Comparison of ENCODE assay signal across 17 mouse cellular contexts in the genomic region with DNA sequence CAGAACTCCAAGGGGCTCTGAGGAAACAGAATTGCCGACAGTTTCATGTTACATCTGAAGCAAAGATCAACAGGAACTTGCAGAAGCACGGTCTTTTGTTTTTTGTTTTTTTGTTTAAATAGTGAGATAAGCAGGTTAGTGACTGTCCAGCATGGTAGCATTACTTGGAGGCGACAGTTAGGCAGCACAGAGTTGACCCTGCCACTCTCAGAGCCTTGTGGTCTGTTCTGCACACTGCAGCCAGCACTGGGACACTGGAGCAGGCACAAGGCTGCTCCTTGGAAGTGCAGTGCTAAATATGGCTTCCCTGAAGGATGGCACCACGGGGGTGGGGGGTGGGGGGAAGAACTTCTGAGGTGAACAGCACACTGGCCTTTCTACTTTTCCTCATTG. TPM values are rescaled to one million over a fixed set of nuclear protein-coding genes. Genes with fewer than 3 reads are reported as not detected.
A peak's percentile ranks its signal among the peaks of the same experiment; 100 is the strongest.
DNase-seq lines count a peak whose midpoint lies in the region; ATAC-seq lines count a peak whose summit lies in the region.
"Had no signal": no experiment of that assay in that cellular context is flagged by ENCODE, and none has a peak within 500 bp of the region (broad histone marks: within the 10 kb centered on the region; RNA-seq: fewer than 3 reads in every experiment).

No protein-coding gene starts in this region.

- H3K4me2 ChIP-seq in hindbrain, embryonic 12.5 days (replicated peaks), result no peak overlapping the region
- no peak overlapping the region for H3K4me2 ChIP-seq in liver, embryonic 11.5 days
- H3K4me2 ChIP-seq in liver, embryonic 12.5 days, result no peak overlapping the region

- H3K27me3 ChIP-seq in hindbrain, embryonic 10.5 days (ENCODE audit: insufficient read depth, poor library complexity, severe bottlenecking), result no peaks in the 10 kb centered on the region
- no peaks in the 10 kb centered on the region for H3K27me3 ChIP-seq in hindbrain, embryonic 12.5 days
- no peaks in the 10 kb centered on the region for H3K27me3 ChIP-seq in liver, embryonic 11.5 days (replicated peaks; ENCODE audit: control insufficient read depth, insufficient read depth, low read length)
- no peaks in the 10 kb centered on the region for H3K27me3 ChIP-seq in liver, embryonic 12.5 days (replicated peaks)

- WGBS in hindbrain, embryonic 10.5 days, result 62% methylated on average over 4 of the region's 4 CpGs
- WGBS in hindbrain, embryonic 12.5 days, result 50% methylated on average over 4 of the region's 4 CpGs
- WGBS in liver, embryonic 11.5 days, result 54% methylated on average over 4 of the region's 4 CpGs
- WGBS in liver, embryonic 12.5 days (ENCODE audit: insufficient replicate concordance), result 50% methylated on average over 4 of the region's 4 CpGs

- peaks cover 29% of the 10 kb centered on the region for H3K36me3 ChIP-seq in hindbrain, embryonic 10.5 days
- H3K36me3 ChIP-seq in hindbrain, embryonic 12.5 days, result peaks cover 16% of the 10 kb centered on the region; the same call in 1 of the 2 replicates
- 0 out of 2 replicates have a peak, but pooled peaks cover 4% of the 10 kb centered on the region for H3K36me3 ChIP-seq in liver, embryonic 11.5 days (ENCODE audit: control insufficient read depth, insufficient read depth, low read length)
- H3K36me3 ChIP-seq in liver, embryonic 12.5 days, result peaks cover 35% of the 10 kb centered on the region

- H3K4me1 ChIP-seq in hindbrain, embryonic 10.5 days (replicated peaks), result peaks cover 30% of the 10 kb centered on the region
- peaks cover 7% of the 10 kb centered on the region for H3K4me1 ChIP-seq in hindbrain, embryonic 12.5 days
- peaks cover 15% of the 10 kb centered on the region; the same call in 1 of the 2 replicates for H3K4me1 ChIP-seq in liver, embryonic 11.5 days (replicated peaks; ENCODE audit: control insufficient read depth, insufficient read depth, low read length)
- peaks cover 31% of the 10 kb centered on the region for H3K4me1 ChIP-seq in liver, embryonic 12.5 days

- H3K4me3 ChIP-seq in hindbrain, embryonic 10.5 days, result no peak overlapping the region
- no peak overlapping the region for H3K4me3 ChIP-seq in hindbrain, embryonic 12.5 days
- H3K4me3 ChIP-seq in liver, embryonic 11.5 days (ENCODE audit: low read depth, low read length), result no peak overlapping the region
- H3K4me3 ChIP-seq in liver, embryonic 12.5 days, result no peak overlapping the region

- H3K9ac ChIP-seq in hindbrain, embryonic 12.5 days, result no peak overlapping the region
- H3K9ac ChIP-seq in liver, embryonic 11.5 days (ENCODE audit: low read depth, low read length), result 0 out of 2 replicates have a peak overlapping the region, but pooled peaks have one; percentile 30
- no peak overlapping the region for H3K9ac ChIP-seq in liver, embryonic 12.5 days
- H3K9ac ChIP-seq: forebrain, postnatal 0 days had no signal

- peak; percentile 2 for DNase-seq in gastrocnemius, postnatal 10 days
- DNase-seq in gastrocnemius, postnatal 4 days (ENCODE audit: low spot score in 2 of 2), result no peak
- no peak for DNase-seq in hindbrain, embryonic 10.5 days (ENCODE audit: low spot score)
- DNase-seq in liver, embryonic 11.5 days (ENCODE audit: low spot score), result no peak
- peak; percentile 31 for DNase-seq in 3T3-L1 (ENCODE audit: low read depth, low spot score)
- DNase-seq in cerebellum, adult 11 months, result no peak
- DNase-seq: adrenal gland, postnatal 14 days; cerebellum, adult 2 months; forebrain, postnatal 0 days; left cerebral cortex, postnatal 4 days; liver, postnatal 0 days; midbrain, embryonic 14.5 days; thymus, postnatal 4 days had no signal

- no peak for ATAC-seq in hindbrain, embryonic 12.5 days (ENCODE audit: low FRiP score)
- ATAC-seq in liver, embryonic 11.5 days (replicated peaks; ENCODE audit: low FRiP score), result no peak
- ATAC-seq in liver, embryonic 12.5 days, result no peak
- ATAC-seq: forebrain, postnatal 0 days; liver, postnatal 0 days had no signal

- no peaks in the 10 kb centered on the region for H3K9me3 ChIP-seq in hindbrain, embryonic 10.5 days
- no peaks in the 10 kb centered on the region for H3K9me3 ChIP-seq in hindbrain, embryonic 12.5 days (replicated peaks)
- no peaks in the 10 kb centered on the region for H3K9me3 ChIP-seq in liver, embryonic 11.5 days (ENCODE audit: control insufficient read depth, low read length)
- no peaks in the 10 kb centered on the region for H3K9me3 ChIP-seq in liver, embryonic 12.5 days (replicated peaks)

- 0 out of 2 replicates have a peak overlapping the region, but pooled peaks have one; percentile 29 for H3K27ac ChIP-seq in hindbrain, embryonic 10.5 days
- H3K27ac ChIP-seq in hindbrain, embryonic 12.5 days, result no peak overlapping the region
- no peak overlapping the region for H3K27ac ChIP-seq in liver, embryonic 11.5 days (ENCODE audit: low read depth, low read length)
- H3K27ac ChIP-seq in liver, embryonic 12.5 days, result no peak overlapping the region
- H3K27ac ChIP-seq: kidney, postnatal 0 days; macrophage had no signal

RNA-seq across cellular contexts. Expression of gene Zfp36l2, which starts 7.3 kb away (rescaled TPM):
- 10 to 100 TPM; 26.2 to 32.6 TPM for total RNA-seq in gastrocnemius, postnatal 10 days (2021)
- 10 to 100 TPM; 41.2 to 47.3 TPM for total RNA-seq in gastrocnemius, postnatal 4 days (2021)
- 9.3 and 9.9 TPM in 2 replicates for polyA plus RNA-seq in hindbrain, embryonic 10.5 days (2016; fragmentation: Nextera tagmentation; extraction: Ambion mirVana)
- 16.1 TPM in 2 replicates for polyA plus RNA-seq in hindbrain, embryonic 12.5 days (2016; fragmentation: Nextera tagmentation; extraction: Ambion mirVana)
- polyA plus RNA-seq in liver, embryonic 11.5 days (2014; fragmentation: Nextera tagmentation; extraction: Ambion mirVana), result 24.7 and 26.7 TPM in 2 replicates
- 19.5 and 20.0 TPM in 2 replicates for polyA plus RNA-seq in liver, embryonic 12.5 days (2016; fragmentation: Nextera tagmentation; extraction: Ambion mirVana)

Comparison
In these comparisons a context has a peak if more than half of its experiments do, and no peak if none do; other contexts are left out.
1. DNase-seq: peak in gastrocnemius, postnatal 10 days (single experiment) and 3T3-L1 (single experiment); none in gastrocnemius, postnatal 4 days (0 of 2), hindbrain, embryonic 10.5 days (single experiment), liver, embryonic 11.5 days (single experiment) and cerebellum, adult 11 months (single experiment).